Mouse (Mus musculus) megakaryocyte, embryonic 14.5 days (primary cell): ENCODE data around the gene Olfr51. TPM values are rescaled to one million over a fixed set of nuclear protein-coding genes. Genes with fewer than 3 reads are reported as not detected.
A peak's percentile ranks its signal among the peaks of the same experiment; 100 is the strongest.
"Not testable (repeated sequence)": the region's sequence is repeated elsewhere in the genome, so short reads cannot be mapped to it uniquely, and the experiment has no call there.

Source experiments
- H3K27me3 ChIP-seq: replicated peaks from 2 replicates; pipeline ENCODE3; 2012; ENCODE audit warnings: inconsistent platforms
- H3K36me3 ChIP-seq: replicated peaks from 2 replicates; pipeline ENCODE3; 2012; ENCODE audit warnings: low read length, inconsistent platforms, mixed read lengths
- H3K4me1 ChIP-seq: 2 replicates; pipeline ENCODE4 v1.6.1; 2012; ENCODE audit warnings: inconsistent platforms
- H3K4me3 ChIP-seq: replicated peaks from 2 replicates; pipeline ENCODE3; 2012; ENCODE audit warnings: moderate library complexity, mild to moderate bottlenecking, inconsistent platforms
- H3K9me3 ChIP-seq: 2 replicates; pipeline ENCODE4 v1.6.1; 2012; ENCODE audit warnings: inconsistent platforms
- FLI1 ChIP-seq: IDR thresholded peaks from 2 replicates; pipeline ENCODE4 v1.6.1; 2012; ENCODE audit warnings: low read length, inconsistent platforms, mixed read lengths
- GATA1 ChIP-seq: IDR thresholded peaks from 3 replicates; pipeline ENCODE4 v1.6.1; 2012; ENCODE audit warnings: mixed read lengths, low read length, inconsistent platforms, borderline replicate concordance
- polyA plus RNA-seq: library from polyadenylated mRNA; stranded (reverse); fragments of >175 nt; gene quantifications from 2 replicates; pipeline ENCODE4 v1.2.3, GENCODE M21; 2012; ENCODE audit warnings: low replicate concordance; ENCODE audit not compliant: insufficient read depth

Olfr51 gene
- polyA plus RNA-seq, 1 experiment: not detected

GRCm38 (mm10) chr11:51030225-51030624 lies 26.8 kb downstream of the Olfr51 start:
- TF ChIP-seq FLI1: no peak
- TF ChIP-seq GATA1: no peak
- Histone ChIP-seq H3K27me3 (no peaks in the 10 kb centered on the region), H3K9me3 (peaks cover 9% of the 10 kb centered on the region; the same call in 1 of the 2 replicates), H3K4me1 (no peaks in the 10 kb centered on the region), H3K4me3 (no peak overlapping the region), H3K36me3 (no peaks in the 10 kb centered on the region)

GRCm38 (mm10) chr11:51032851-51033250 lies 29.5 kb downstream of the Olfr51 start:
- TF ChIP-seq GATA1 (no peak), FLI1 (no peak)
- H3K9me3 ChIP-seq: peaks cover 12% of the 10 kb centered on the region
- no peaks in the 10 kb centered on the region for H3K36me3 ChIP-seq
- H3K4me1 ChIP-seq: no peaks in the 10 kb centered on the region
- H3K4me3 ChIP-seq: no peak overlapping the region
- no peaks in the 10 kb centered on the region for H3K27me3 ChIP-seq

- not testable (repeated sequence) for H3K27me3 ChIP-seq, H3K36me3 ChIP-seq, H3K4me1 ChIP-seq, H3K4me3 ChIP-seq
- peaks cover 15% of the 10 kb centered on the region for H3K9me3 ChIP-seq
Measured at GRCm38 (mm10) chr11:51034141-51034540, 30.7 kb downstream of the Olfr51 start.

- Histone ChIP-seq H3K4me3 (no peak overlapping the region), H3K27me3 (no peaks in the 10 kb centered on the region), H3K36me3 (no peaks in the 10 kb centered on the region), H3K4me1 (no peaks in the 10 kb centered on the region), H3K9me3 (peaks cover 15% of the 10 kb centered on the region)
- TF ChIP-seq GATA1 (no peak), FLI1 (no peak)
Measured at GRCm38 (mm10) chr11:51035951-51036350, 32.6 kb downstream of the Olfr51 start.

- not testable (repeated sequence) for H3K36me3 ChIP-seq, H3K27me3 ChIP-seq, H3K4me1 ChIP-seq, H3K9me3 ChIP-seq, H3K4me3 ChIP-seq
Measured at GRCm38 (mm10) chr11:51044776-51045175, 41.4 kb downstream of the Olfr51 start.

- not testable (repeated sequence) for H3K4me3 ChIP-seq, H3K4me1 ChIP-seq, H3K27me3 ChIP-seq, H3K36me3 ChIP-seq, H3K9me3 ChIP-seq
Measured at GRCm38 (mm10) chr11:51047809-51048208, 44.4 kb downstream of the Olfr51 start, which contains the start of gene Olfr1375. Olfr1375 (plus strand) TSS chr11:51048109.

- H3K27me3 ChIP-seq: no peaks in the 10 kb centered on the region
- no peak overlapping the region for H3K4me3 ChIP-seq
- peaks cover 7% of the 10 kb centered on the region; the same call in 1 of the 2 replicates for H3K9me3 ChIP-seq
- no peaks in the 10 kb centered on the region for H3K4me1 ChIP-seq
- H3K36me3 ChIP-seq: no peaks in the 10 kb centered on the region
- TF ChIP-seq GATA1 (no peak), FLI1 (no peak)
Measured at GRCm38 (mm10) chr11:51051678-51052077, 48.3 kb downstream of the Olfr51 start.

GRCm38 (mm10) chr11:51053230-51053629 lies 49.8 kb downstream of the Olfr51 start:
- Histone ChIP-seq H3K4me1 (no peaks in the 10 kb centered on the region), H3K4me3 (no peak overlapping the region), H3K9me3 (peaks cover 3% of the 10 kb centered on the region; the same call in 1 of the 2 replicates), H3K36me3 (no peaks in the 10 kb centered on the region), H3K27me3 (peaks cover under 1% of the 10 kb centered on the region)
- no peak for TF ChIP-seq GATA1
- no peak for TF ChIP-seq FLI1

- no peak for TF ChIP-seq FLI1
- no peak for TF ChIP-seq GATA1
Measured at GRCm38 (mm10) chr11:51059151-51059571, 55.8 kb downstream of the Olfr51 start, which contains the start of gene Zfp354a. Zfp354a (plus strand) TSS chr11:51059257.

More at GRCm38 (mm10) chr11:51059151-51059571, 55.8 kb downstream of the Olfr51 start, which contains the start of gene Zfp354a:
- H3K9me3 ChIP-seq: no peaks in the 10 kb centered on the region
- peak within 1 kb of the TSS; percentile 87 for H3K4me3 ChIP-seq
- peaks cover 6% of the 10 kb centered on the region; the same call in 1 of the 2 replicates for H3K4me1 ChIP-seq
- peaks cover 15% of the 10 kb centered on the region for H3K27me3 ChIP-seq
- no peaks in the 10 kb centered on the region for H3K36me3 ChIP-seq

Other genes starting within 250 kb of the Olfr51 start
- gene Zfp354c, start 175.9 kb upstream of the Olfr51 start, polyA plus RNA-seq: not detected in 2 replicates
- gene Zfp879, start 162.0 kb upstream of the Olfr51 start, polyA plus RNA-seq: not detected in 2 replicates
- 0.08 and 0.63 TPM in 2 replicates for gene Grm6, start 152.9 kb upstream of the Olfr51 start, polyA plus RNA-seq
- gene Zfp454, start 115.9 kb upstream of the Olfr51 start, polyA plus RNA-seq: not detected in 2 replicates
- not detected in 2 replicates for gene Zfp2, start 87.4 kb upstream of the Olfr51 start, polyA plus RNA-seq
- gene Zfp354b, start 72.0 kb upstream of the Olfr51 start, polyA plus RNA-seq: not detected in 2 replicates
- not detected in 2 replicates for gene 4933414I15Rik, start 59.8 kb upstream of the Olfr51 start, polyA plus RNA-seq
- gene Prop1, start 49.8 kb upstream of the Olfr51 start, polyA plus RNA-seq: not detected in 2 replicates
- not detected in 2 replicates for gene Olfr1378, start 37.1 kb upstream of the Olfr51 start, polyA plus RNA-seq
- not detected in 2 replicates for gene Olfr1377, start 21.6 kb upstream of the Olfr51 start, polyA plus RNA-seq
- not detected in 2 replicates for gene Olfr54, start 10.6 kb downstream of the Olfr51 start, polyA plus RNA-seq
- gene Olfr1375, start 44.5 kb downstream of the Olfr51 start, polyA plus RNA-seq: not detected in 2 replicates
- gene Zfp354a, start 55.7 kb downstream of the Olfr51 start, polyA plus RNA-seq: not detected in 2 replicates
- gene Gm12569, start 216.9 kb downstream of the Olfr51 start, polyA plus RNA-seq: not detected in 2 replicates